ENCODE assay signal across 24 mouse cellular contexts in the genomic region with DNA sequence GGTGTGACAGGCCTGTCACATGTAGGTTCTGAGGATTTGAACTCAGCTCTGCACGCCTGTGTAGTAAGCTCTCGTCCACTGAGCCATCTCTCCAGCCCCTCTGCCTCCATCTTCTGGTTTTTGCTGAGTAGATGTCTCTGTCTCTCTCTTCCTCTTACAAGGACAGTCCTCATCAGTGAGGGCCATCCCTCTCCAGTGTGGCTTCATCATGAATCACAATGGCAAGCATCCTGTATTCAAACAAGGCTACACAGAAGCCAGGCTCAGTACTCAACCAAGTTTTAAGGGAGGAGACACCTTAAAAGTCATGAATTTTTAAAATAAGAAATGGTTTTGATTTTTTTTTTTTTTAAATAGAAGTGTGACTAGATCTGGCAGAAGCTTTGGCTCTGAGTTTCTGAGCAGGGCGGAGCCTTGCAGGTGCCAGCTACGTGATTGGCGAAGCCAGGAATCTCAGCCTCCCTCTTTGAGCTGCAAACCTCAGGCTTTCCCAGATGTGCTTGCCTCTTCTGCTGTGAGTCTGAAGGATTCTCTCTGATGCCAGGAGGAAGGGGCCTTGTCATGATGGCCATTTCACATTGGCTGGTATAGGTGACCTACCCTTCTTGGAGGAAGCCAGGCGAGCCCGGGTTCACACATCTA.
A peak's percentile ranks its signal among the peaks of the same experiment; 100 is the strongest.
DNase-seq lines count a peak whose midpoint lies in the region; ATAC-seq lines count a peak whose summit lies in the region.
"Had no signal": no experiment of that assay in that cellular context is flagged by ENCODE, and none has a peak within 500 bp of the region (broad histone marks: within the 10 kb centered on the region; RNA-seq: fewer than 3 reads in every experiment).

No protein-coding gene starts in this region.

- no peak overlapping the region for H3K4me2 ChIP-seq in embryonic facial prominence, embryonic 12.5 days (replicated peaks)
- no peak overlapping the region for H3K4me2 ChIP-seq in limb, embryonic 12.5 days
- H3K4me2 ChIP-seq in embryonic facial prominence, embryonic 15.5 days (replicated peaks), result no peak overlapping the region
- H3K4me2 ChIP-seq: forebrain, embryonic 15.5 days; hindbrain, embryonic 13.5 days; lung, embryonic 15.5 days; midbrain, embryonic 15.5 days; neural tube, embryonic 12.5 days; stomach, embryonic 15.5 days had no signal

- WGBS in embryonic facial prominence, embryonic 12.5 days, result 92% methylated on average over 7 of the region's 7 CpGs
- WGBS in embryonic facial prominence, embryonic 10.5 days, result 89% methylated on average over 7 of the region's 7 CpGs
- WGBS in limb, embryonic 12.5 days, result 91% methylated on average over 7 of the region's 7 CpGs
- WGBS in limb, embryonic 10.5 days, result 85% methylated on average over 7 of the region's 7 CpGs
- 91% methylated on average over 7 of the region's 7 CpGs for WGBS in embryonic facial prominence, embryonic 15.5 days

- DNase-seq in embryonic facial prominence, embryonic 10.5 days (ENCODE audit: low spot score), result no peak
- no peak for DNase-seq in limb, embryonic 10.5 days (ENCODE audit: low spot score)
- DNase-seq in telencephalon, adult 2 months (ENCODE audit: low read depth, low spot score), result peak; percentile 28
- no peak for DNase-seq in spleen, adult 12 weeks (ENCODE audit: low spot score)
- DNase-seq: cerebellum, adult 11-12 months; cerebellum, postnatal 10 days; gastrocnemius, postnatal 25 days; heart, adult 2 months; kidney, postnatal 4 days; layer of hippocampus, adult 9-11 months; lung, postnatal 36 days; thymus, adult 2 months had no signal

- no peak overlapping the region for H3K4me3 ChIP-seq in embryonic facial prominence, embryonic 12.5 days
- no peak overlapping the region for H3K4me3 ChIP-seq in embryonic facial prominence, embryonic 10.5 days
- no peak overlapping the region for H3K4me3 ChIP-seq in limb, embryonic 12.5 days (replicated peaks)
- no peak overlapping the region for H3K4me3 ChIP-seq in limb, embryonic 10.5 days
- H3K4me3 ChIP-seq in embryonic facial prominence, embryonic 15.5 days (replicated peaks), result no peak overlapping the region
- H3K4me3 ChIP-seq: forebrain, embryonic 15.5 days; heart, adult 2 months; hindbrain, embryonic 13.5 days; left cerebral cortex, adult 2 months; lung, embryonic 15.5 days; midbrain, embryonic 15.5 days; neural tube, embryonic 12.5 days; stomach, embryonic 15.5 days had no signal

- no peaks in the 10 kb centered on the region for H3K9me3 ChIP-seq in embryonic facial prominence, embryonic 12.5 days
- no peaks in the 10 kb centered on the region for H3K9me3 ChIP-seq in embryonic facial prominence, embryonic 10.5 days
- no peaks in the 10 kb centered on the region for H3K9me3 ChIP-seq in limb, embryonic 12.5 days
- no peaks in the 10 kb centered on the region for H3K9me3 ChIP-seq in limb, embryonic 10.5 days (replicated peaks)
- no peaks in the 10 kb centered on the region for H3K9me3 ChIP-seq in embryonic facial prominence, embryonic 15.5 days (replicated peaks)
- H3K9me3 ChIP-seq: forebrain, embryonic 15.5 days; hindbrain, embryonic 13.5 days; lung, embryonic 15.5 days; midbrain, embryonic 15.5 days; neural tube, embryonic 12.5 days; stomach, embryonic 15.5 days had no signal

- H3K9ac ChIP-seq in embryonic facial prominence, embryonic 12.5 days, result no peak overlapping the region
- no peak overlapping the region for H3K9ac ChIP-seq in limb, embryonic 12.5 days (replicated peaks)
- H3K9ac ChIP-seq in embryonic facial prominence, embryonic 15.5 days, result no peak overlapping the region
- H3K9ac ChIP-seq: forebrain, embryonic 15.5 days; hindbrain, embryonic 13.5 days; liver, embryonic 14.5 days; lung, embryonic 15.5 days; midbrain, embryonic 15.5 days; neural tube, embryonic 12.5 days; stomach, embryonic 15.5 days had no signal

- ATAC-seq in embryonic facial prominence, embryonic 12.5 days (ENCODE audit: insufficient number of reproducible peaks, insufficient read depth, low FRiP score, low TSS enrichment), result no peak
- ATAC-seq in limb, embryonic 12.5 days (ENCODE audit: insufficient number of reproducible peaks, insufficient read depth, low FRiP score, low TSS enrichment, low read depth), result no peak
- ATAC-seq in embryonic facial prominence, embryonic 15.5 days (ENCODE audit: insufficient number of reproducible peaks, low FRiP score, low TSS enrichment, low read depth), result no peak
- ATAC-seq in CD4-positive, CD25-positive, alpha-beta regulatory T cell, adult 4 months, result no peak
- ATAC-seq: forebrain, embryonic 15.5 days; midbrain, embryonic 15.5 days had no signal

- peak overlapping the region; percentile 55; the same call in 1 of the 2 replicates for H3K27ac ChIP-seq in embryonic facial prominence, embryonic 12.5 days
- no peak overlapping the region for H3K27ac ChIP-seq in embryonic facial prominence, embryonic 10.5 days (replicated peaks)
- peak overlapping the region; percentile 60; the same call in 1 of the 2 replicates for H3K27ac ChIP-seq in limb, embryonic 12.5 days
- H3K27ac ChIP-seq in limb, embryonic 10.5 days, result no peak overlapping the region
- H3K27ac ChIP-seq in embryonic facial prominence, embryonic 15.5 days (replicated peaks), result 0 out of 2 replicates have a peak overlapping the region, but pooled peaks have one; percentile 40
- H3K27ac ChIP-seq: forebrain, embryonic 15.5 days; heart, adult 2 months; hindbrain, embryonic 13.5 days; left cerebral cortex, adult 2 months; liver, embryonic 14.5 days; midbrain, embryonic 15.5 days; neural tube, embryonic 12.5 days; stomach, embryonic 15.5 days had no signal

- no peaks in the 10 kb centered on the region for H3K27me3 ChIP-seq in embryonic facial prominence, embryonic 12.5 days
- H3K27me3 ChIP-seq in embryonic facial prominence, embryonic 10.5 days (replicated peaks; ENCODE audit: low read depth, poor library complexity, severe bottlenecking), result 0 out of 2 replicates have a peak, but pooled peaks cover 6% of the 10 kb centered on the region
- peaks cover 3% of the 10 kb centered on the region; the same call in 1 of the 2 replicates for H3K27me3 ChIP-seq in limb, embryonic 12.5 days
- no peaks in the 10 kb centered on the region for H3K27me3 ChIP-seq in limb, embryonic 10.5 days (ENCODE audit: low read depth, poor library complexity, severe bottlenecking)
- no peaks in the 10 kb centered on the region for H3K27me3 ChIP-seq in embryonic facial prominence, embryonic 15.5 days
- H3K27me3 ChIP-seq: forebrain, embryonic 15.5 days; midbrain, embryonic 15.5 days; neural tube, embryonic 12.5 days; stomach, embryonic 15.5 days had no signal

- H3K4me1 ChIP-seq in embryonic facial prominence, embryonic 12.5 days, result peaks cover 6% of the 10 kb centered on the region; the same call in 1 of the 2 replicates
- peaks cover 38% of the 10 kb centered on the region for H3K4me1 ChIP-seq in embryonic facial prominence, embryonic 10.5 days
- H3K4me1 ChIP-seq in limb, embryonic 12.5 days (replicated peaks), result peaks cover 13% of the 10 kb centered on the region
- H3K4me1 ChIP-seq in limb, embryonic 10.5 days, result peaks cover 30% of the 10 kb centered on the region
- H3K4me1 ChIP-seq in embryonic facial prominence, embryonic 15.5 days, result peaks cover 32% of the 10 kb centered on the region
- H3K4me1 ChIP-seq: forebrain, embryonic 15.5 days; midbrain, embryonic 15.5 days; neural tube, embryonic 12.5 days had no signal

- no peaks in the 10 kb centered on the region for H3K36me3 ChIP-seq in embryonic facial prominence, embryonic 12.5 days
- H3K36me3 ChIP-seq in embryonic facial prominence, embryonic 10.5 days (replicated peaks), result no peaks in the 10 kb centered on the region
- no peaks in the 10 kb centered on the region for H3K36me3 ChIP-seq in limb, embryonic 12.5 days
- no peaks in the 10 kb centered on the region for H3K36me3 ChIP-seq in limb, embryonic 10.5 days
- no peaks in the 10 kb centered on the region for H3K36me3 ChIP-seq in embryonic facial prominence, embryonic 15.5 days
- H3K36me3 ChIP-seq: forebrain, embryonic 15.5 days; hindbrain, embryonic 13.5 days; lung, embryonic 15.5 days; midbrain, embryonic 15.5 days; neural tube, embryonic 12.5 days; stomach, embryonic 15.5 days had no signal

Comparison
In these comparisons a context has a peak if more than half of its experiments do, and no peak if none do; other contexts are left out.
1. H3K27ac ChIP-seq: peak in embryonic facial prominence, embryonic 12.5 days (single experiment), limb, embryonic 12.5 days (single experiment) and embryonic facial prominence, embryonic 15.5 days (single experiment); none in embryonic facial prominence, embryonic 10.5 days (single experiment) and limb, embryonic 10.5 days (single experiment).